Mouse (Mus musculus) embryonic fibroblast, embryonic 13.5 days (primary cell): ENCODE measurements at regions not wholly inside any gene's neighbourhood (a gene's known extent, or its start where the extent isn't known, plus 50 kb on each side); places are given as distances from the start of the nearest gene placed in this dataset.
A peak's percentile ranks its signal among the peaks of the same experiment; 100 is the strongest.

ENCODE experiments used
- H3K27ac ChIP-seq: 2 replicates; pipeline ENCODE4 v1.5.1; 2012; ENCODE audit warnings: low read length, control low read depth, inconsistent platforms; ENCODE audit not compliant: insufficient read depth
- H3K4me1 ChIP-seq: 2 replicates; pipeline ENCODE4 v1.6.1; 2011; ENCODE audit warnings: low read length; ENCODE audit not compliant: control insufficient read depth, insufficient read depth
- H3K4me3 ChIP-seq: 2 replicates; pipeline ENCODE4 v1.5.1; 2011; ENCODE audit warnings: mild to moderate bottlenecking, control low read depth, low read length; ENCODE audit not compliant: insufficient read depth
- CTCF ChIP-seq: IDR thresholded peaks from 2 replicates; pipeline ENCODE4 v1.5.1; 2011; ENCODE audit warnings: mild to moderate bottlenecking, control low read depth, low read length, moderate library complexity, borderline replicate concordance; ENCODE audit not compliant: insufficient read depth
- POLR2A ChIP-seq: IDR thresholded peaks from 2 replicates; pipeline ENCODE4 v1.6.1; 2011; ENCODE audit warnings: low read depth, mild to moderate bottlenecking, control low read depth, low read length, moderate library complexity

- Histone ChIP-seq H3K4me3 (no peak overlapping the region), H3K4me1 (0 out of 2 replicates have a peak, but pooled peaks cover 6% of the 10 kb centered on the region), H3K27ac (peak overlapping the region; percentile 100)
- no peak for TF ChIP-seq POLR2A
- no peak for TF ChIP-seq CTCF
These were observed 310.0 kb upstream of the Paip1 start for GRCm38 (mm10) chr13:119118382-119118781.

- peak overlapping the region; percentile 100 for H3K27ac ChIP-seq
- H3K4me1 ChIP-seq: peaks cover 16% of the 10 kb centered on the region
- TF ChIP-seq CTCF: no peak
- no peak for TF ChIP-seq POLR2A
- no peak overlapping the region for H3K4me3 ChIP-seq
These were observed 288.0 kb upstream of the Paip1 start for GRCm38 (mm10) chr13:119140436-119140835.

GRCm38 (mm10) chr13:119143351-119143750 is 285.1 kb upstream of the Paip1 start:
- Histone ChIP-seq H3K4me3 (no peak overlapping the region), H3K4me1 (peaks cover 16% of the 10 kb centered on the region), H3K27ac (peak overlapping the region; percentile 100)
- no peak for TF ChIP-seq CTCF
- no peak for TF ChIP-seq POLR2A

GRCm38 (mm10) chr13:119145713-119146112 is 282.7 kb upstream of the Paip1 start:
- TF ChIP-seq CTCF (no peak), POLR2A (no peak)
- Histone ChIP-seq H3K4me3 (no peak overlapping the region), H3K27ac (peak overlapping the region; percentile 73; the same call in 1 of the 2 replicates), H3K4me1 (peaks cover 16% of the 10 kb centered on the region)

GRCm38 (mm10) chr13:119147701-119148100 is 280.7 kb upstream of the Paip1 start:
- Histone ChIP-seq H3K27ac (peak overlapping the region; percentile 34; the same call in 1 of the 2 replicates), H3K4me1 (peaks cover 12% of the 10 kb centered on the region; the same call in 1 of the 2 replicates), H3K4me3 (no peak overlapping the region)
- no peak for TF ChIP-seq CTCF
- TF ChIP-seq POLR2A: no peak

GRCm38 (mm10) chr13:119149141-119149540 is 279.3 kb upstream of the Paip1 start:
- H3K4me1 ChIP-seq: peaks cover 5% of the 10 kb centered on the region; the same call in 1 of the 2 replicates
- H3K4me3 ChIP-seq: no peak overlapping the region
- no peak overlapping the region for H3K27ac ChIP-seq
- TF ChIP-seq POLR2A (no peak), CTCF (no peak)

GRCm38 (mm10) chr13:119150847-119151548 is 277.4 kb upstream of the Paip1 start:
- TF ChIP-seq CTCF: no peak
- no peak for TF ChIP-seq POLR2A

GRCm38 (mm10) chr13:119177753-119178152 is 250.6 kb upstream of the Paip1 start:
- no peak overlapping the region for H3K4me3 ChIP-seq
- TF ChIP-seq POLR2A (no peak), CTCF (no peak)
- peak overlapping the region; percentile 66; the same call in 1 of the 2 replicates for H3K27ac ChIP-seq
- H3K4me1 ChIP-seq: peaks cover 7% of the 10 kb centered on the region

More at GRCm38 (mm10) chr13:119150847-119151548, 277.4 kb upstream of the Paip1 start:
- Histone ChIP-seq H3K4me1 (no peaks in the 10 kb centered on the region), H3K4me3 (no peak overlapping the region), H3K27ac (no peak overlapping the region)

- peaks cover 7% of the 10 kb centered on the region for H3K4me1 ChIP-seq
- peak overlapping the region; percentile 54; the same call in 1 of the 2 replicates for H3K27ac ChIP-seq
- H3K4me3 ChIP-seq: no peak overlapping the region
- TF ChIP-seq CTCF: no peak
- no peak for TF ChIP-seq POLR2A
These were observed 250.2 kb upstream of the Paip1 start for GRCm38 (mm10) chr13:119178212-119178611.
